Mouse (Mus musculus) olfactory bulb, adult 2 months (tissue): ENCODE measurements around the gene Gmds. TPM values are rescaled to one million over a fixed set of nuclear protein-coding genes. Genes with fewer than 3 reads are reported as not detected.

Experiments
- H3K27ac ChIP-seq: fragments of 200-500 bp; 2 replicates; pipeline ENCODE4 v1.5.1; 2012; ENCODE audit warnings: low read depth, low read length; ENCODE audit not compliant: insufficient read depth
- H3K4me1 ChIP-seq: fragments of 200-500 bp; 2 replicates; pipeline ENCODE4 v1.6.1; 2012; ENCODE audit warnings: low read length; ENCODE audit not compliant: control insufficient read depth, insufficient read depth
- H3K4me3 ChIP-seq: fragments of 200-500 bp; 2 replicates; pipeline ENCODE4 v1.5.1; 2012; ENCODE audit warnings: mild to moderate bottlenecking, low read depth, low read length, moderate library complexity; ENCODE audit not compliant: insufficient read depth
- CTCF ChIP-seq: fragments of 200-500 bp; IDR thresholded peaks from 2 replicates; pipeline ENCODE4 v1.5.1; 2012; ENCODE audit warnings: low read depth, mild to moderate bottlenecking, low read length, moderate library complexity; ENCODE audit not compliant: insufficient read depth
- POLR2A ChIP-seq: fragments of 200-500 bp; IDR thresholded peaks from 2 replicates; pipeline ENCODE4 v1.6.1; 2012; ENCODE audit warnings: mild to moderate bottlenecking, low read depth, low read length, moderate library complexity; ENCODE audit not compliant: insufficient read depth
- WGBS: fragments of 180-500 bp; shearing (Covaris S2); methylation state at CpG from one replicate; pipeline ENCODE4 v1.1.7; 2018; 5-methylcytosine and 5-hydroxymethylcytosine counted together
- polyA plus RNA-seq: library from polyadenylated mRNA; stranded (reverse); fragments of >200 nt; gene quantifications from 2 replicates; pipeline ENCODE4 v1.2.4, GENCODE M21; 2012; ENCODE audit warnings: low replicate concordance; ENCODE audit not compliant: missing spikeins, insufficient read depth, insufficient read length

The Gmds gene
- polyA plus RNA-seq, 1 experiment, result not detected

GRCm38 (mm10) chr13:31992409-31993201 is 345.9 kb downstream of the Gmds start:
- WGBS, result 51% methylated on average over 12 of the region's 12 CpGs
- Histone ChIP-seq H3K4me3 (no peak overlapping the region), H3K27ac (no peak overlapping the region), H3K4me1 (no peaks in the 10 kb centered on the region; the same call in 1 of the 2 replicates)
- TF ChIP-seq POLR2A (no peak), CTCF (no peak)

- TF ChIP-seq CTCF, result no peak
- no peak for TF ChIP-seq POLR2A
- WGBS, result 100% methylated on average over 1 of the region's 1 CpGs
- no peaks in the 10 kb centered on the region for H3K4me1 ChIP-seq
- no peak overlapping the region for H3K27ac ChIP-seq
- no peak overlapping the region for H3K4me3 ChIP-seq
Observed at GRCm38 (mm10) chr13:31981198-31981597, 357.3 kb downstream of the Gmds start.

DNA sequence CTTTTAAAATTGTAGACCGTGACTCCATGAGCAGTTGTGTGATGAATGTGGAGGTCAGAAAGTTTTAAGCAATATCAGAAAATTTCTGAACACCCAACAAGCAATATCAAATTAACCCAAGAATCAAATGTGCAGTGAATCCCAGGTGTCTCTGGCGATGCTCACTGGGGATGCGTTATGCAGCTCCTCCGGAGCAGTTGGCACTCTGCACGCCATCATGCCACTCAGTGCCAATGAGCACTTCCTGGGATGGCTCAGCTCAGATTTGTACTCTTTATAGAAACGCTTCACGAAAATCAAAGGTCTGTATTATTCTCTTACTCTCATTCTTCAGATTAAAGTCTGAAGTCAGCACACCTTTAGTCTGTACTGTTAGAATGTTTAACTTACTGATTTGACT is 360.4 kb downstream of the Gmds start:
- Histone ChIP-seq H3K4me1 (no peaks in the 10 kb centered on the region), H3K27ac (no peak overlapping the region), H3K4me3 (no peak overlapping the region)
- TF ChIP-seq POLR2A, result no peak
- TF ChIP-seq CTCF, result no peak
- 95% methylated on average over 7 of the region's 7 CpGs for WGBS

DNA sequence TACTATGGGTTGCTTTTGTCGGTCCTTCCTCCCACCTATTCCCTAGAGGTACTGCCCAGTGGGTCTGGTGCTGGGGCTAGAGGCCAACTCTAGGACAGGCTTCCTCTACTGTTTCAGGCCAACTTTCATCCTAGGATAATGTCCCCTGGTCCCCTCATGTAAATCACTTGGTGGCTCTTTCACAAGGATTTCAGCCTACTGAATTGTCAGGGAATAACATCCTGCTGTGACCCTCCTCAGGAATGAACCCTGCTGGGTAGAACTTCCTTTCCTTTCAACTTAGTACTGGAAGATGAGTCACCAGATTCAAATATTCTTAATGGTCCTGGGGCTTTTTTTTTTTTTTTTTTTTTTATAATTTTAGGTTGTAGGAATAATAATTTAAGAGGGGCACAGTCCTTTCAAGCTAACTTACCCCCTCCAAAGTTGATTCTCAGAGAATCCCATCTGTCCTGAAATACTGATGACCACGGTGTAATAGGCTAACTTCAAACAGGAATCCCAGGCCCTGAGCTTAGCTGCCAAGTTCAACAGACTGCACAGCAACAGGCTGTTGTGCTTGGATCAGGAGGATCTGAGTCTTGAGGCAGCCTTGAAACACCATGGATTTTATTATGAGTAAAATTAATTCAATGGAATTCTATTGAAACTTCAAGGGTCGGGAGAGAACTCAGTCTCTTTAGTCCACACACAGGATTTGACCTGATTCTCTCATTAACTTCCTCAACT is 363.6 kb downstream of the Gmds start:
- TF ChIP-seq CTCF (no peak), POLR2A (no peak)
- H3K4me1 ChIP-seq, result no peaks in the 10 kb centered on the region
- H3K27ac ChIP-seq, result no peak overlapping the region
- no peak overlapping the region for H3K4me3 ChIP-seq
- WGBS, result 54% methylated on average over 3 of the region's 3 CpGs

GRCm38 (mm10) chr13:31971040-31971501 is 367.5 kb downstream of the Gmds start:
- no peak overlapping the region for H3K4me3 ChIP-seq
- TF ChIP-seq POLR2A, result no peak
- no peak for TF ChIP-seq CTCF
- WGBS, result 71% methylated on average over 2 of the region's 2 CpGs
- no peak overlapping the region for H3K27ac ChIP-seq
- H3K4me1 ChIP-seq, result no peaks in the 10 kb centered on the region

DNA sequence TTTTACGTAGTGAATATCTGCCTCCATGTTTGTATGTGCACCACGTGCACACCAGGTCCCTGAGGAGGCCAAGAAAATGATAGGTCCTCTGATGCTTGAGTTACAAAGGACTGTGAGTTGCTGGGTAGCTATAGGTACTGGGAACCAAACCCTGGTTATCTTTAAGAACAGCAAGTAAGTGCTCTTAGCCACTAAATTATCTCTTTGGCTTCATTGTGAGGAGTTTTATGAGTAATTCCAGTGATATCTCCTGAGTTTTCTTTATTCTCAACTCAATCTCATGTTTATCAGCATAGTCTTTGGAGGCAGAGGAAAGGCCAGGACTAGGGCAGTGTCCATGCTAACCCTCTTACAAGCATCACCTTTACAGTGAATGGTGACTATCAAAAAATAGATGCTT is 370.3 kb downstream of the Gmds start:
- Histone ChIP-seq H3K27ac (no peak overlapping the region), H3K4me3 (no peak overlapping the region), H3K4me1 (no peaks in the 10 kb centered on the region)
- no peak for TF ChIP-seq CTCF
- TF ChIP-seq POLR2A, result no peak
- WGBS, result 89% methylated on average over 2 of the region's 2 CpGs

GRCm38 (mm10) chr13:31966931-31967532 is 371.5 kb downstream of the Gmds start:
- Histone ChIP-seq H3K4me3 (no peak overlapping the region), H3K4me1 (no peaks in the 10 kb centered on the region), H3K27ac (no peak overlapping the region)
- TF ChIP-seq POLR2A, result no peak
- no peak for TF ChIP-seq CTCF
- 77% methylated on average over 3 of the region's 3 CpGs for WGBS

- TF ChIP-seq POLR2A (no peak), CTCF (no peak)
- Histone ChIP-seq H3K27ac (no peak overlapping the region), H3K4me3 (no peak overlapping the region), H3K4me1 (no peaks in the 10 kb centered on the region)
- 62% methylated on average over 3 of the region's 3 CpGs for WGBS
Observed at GRCm38 (mm10) chr13:31960514-31960913, 378.0 kb downstream of the Gmds start.
